Mouse (Mus musculus) embryonic fibroblast, embryonic 13.5 days (primary cell): ENCODE measurements around the gene Hspa1a.

Source experiments
- CTCF ChIP-seq: IDR thresholded peaks from 2 replicates; pipeline ENCODE4 v1.5.1; 2011; ENCODE audit warnings: mild to moderate bottlenecking, control low read depth, low read length, moderate library complexity, borderline replicate concordance; ENCODE audit not compliant: insufficient read depth
- POLR2A ChIP-seq: IDR thresholded peaks from 2 replicates; pipeline ENCODE4 v1.6.1; 2011; ENCODE audit warnings: low read depth, mild to moderate bottlenecking, control low read depth, low read length, moderate library complexity

GRCm38 (mm10) chr17:34984218-34984617, 12.3 kb upstream of the Hspa1a start:
- TF ChIP-seq CTCF (no peak), POLR2A (no peak)
